Mouse (Mus musculus) kidney, postnatal 25 days (tissue): ENCODE data around the gene Tsga10.
A peak's percentile ranks its signal among the peaks of the same experiment; 100 is the strongest.

Source experiments
- DNase-seq, 2 experiments: peaks; one replicate each; pipeline ENCODE4 v3.0.0; 2021; ENCODE audit warnings: mixed read lengths in 2 of 2

Gene Tsga10

DNA sequence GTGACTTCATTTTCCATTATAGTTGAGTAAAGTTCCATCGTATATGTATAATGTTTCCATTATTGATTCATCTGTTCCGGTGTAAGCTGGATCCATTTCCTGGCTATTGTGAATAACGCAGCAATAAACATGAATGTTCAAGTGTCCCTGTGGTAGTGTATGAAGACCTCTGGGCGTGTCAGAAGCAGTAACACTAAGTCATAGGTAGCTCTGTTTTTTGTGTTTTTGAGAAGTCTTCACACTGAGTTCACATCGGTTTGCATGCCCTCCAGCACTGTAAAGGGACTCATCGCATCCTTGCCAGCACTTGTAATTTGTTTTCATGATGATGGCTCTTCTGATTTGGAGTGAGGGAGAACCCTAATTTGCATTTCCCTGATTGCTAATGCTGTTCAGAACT is at the start of gene Tsga10:
Gene Tsga10, minus strand, starts transcription at position 144 of the 400 bp plus-strand sequence.
- DNase-seq: no peak

DNA sequence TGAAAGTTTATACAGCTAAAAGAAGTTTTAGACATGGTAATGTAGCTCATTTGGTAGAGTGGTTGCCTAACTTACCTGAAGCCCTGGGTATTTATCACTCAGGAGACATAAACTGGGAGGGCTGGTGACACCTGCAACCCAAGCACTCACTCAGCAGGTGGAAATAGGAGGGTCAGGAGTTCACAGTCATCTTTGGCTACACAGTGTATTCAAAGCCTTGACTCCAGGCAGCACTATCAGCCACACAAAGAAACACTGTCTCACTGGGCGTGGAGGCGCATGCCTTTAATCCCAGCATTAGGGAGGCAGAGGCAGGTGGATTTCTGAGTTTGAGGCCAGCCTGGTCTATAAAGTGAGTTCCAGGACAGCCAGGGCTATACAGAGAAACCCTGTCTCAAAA is 46.5 kb upstream of the Tsga10 start:
- no peak for DNase-seq

DNA sequence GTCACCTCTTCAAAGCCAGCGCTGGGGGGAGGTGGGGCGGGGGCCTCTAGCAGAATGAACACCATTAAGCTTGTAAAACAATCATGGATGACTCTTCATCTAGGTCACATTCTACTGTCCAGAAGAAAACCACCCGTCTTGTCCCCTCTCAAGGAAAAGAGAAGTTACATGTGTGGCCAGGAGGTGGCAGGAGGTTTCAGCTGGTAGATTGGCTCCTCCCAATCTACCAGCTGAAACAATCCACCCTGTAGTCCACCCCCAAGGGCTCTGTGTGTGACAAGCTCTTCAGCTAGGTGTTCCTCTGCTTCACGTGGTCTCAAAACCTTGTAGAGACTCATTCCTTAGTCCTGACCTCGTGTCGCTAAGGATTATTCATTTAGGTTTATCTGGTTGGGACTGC is 36.9 kb upstream of the Tsga10 start:
- DNase-seq: peak in 1 of 2 experiments; percentile 27

DNA sequence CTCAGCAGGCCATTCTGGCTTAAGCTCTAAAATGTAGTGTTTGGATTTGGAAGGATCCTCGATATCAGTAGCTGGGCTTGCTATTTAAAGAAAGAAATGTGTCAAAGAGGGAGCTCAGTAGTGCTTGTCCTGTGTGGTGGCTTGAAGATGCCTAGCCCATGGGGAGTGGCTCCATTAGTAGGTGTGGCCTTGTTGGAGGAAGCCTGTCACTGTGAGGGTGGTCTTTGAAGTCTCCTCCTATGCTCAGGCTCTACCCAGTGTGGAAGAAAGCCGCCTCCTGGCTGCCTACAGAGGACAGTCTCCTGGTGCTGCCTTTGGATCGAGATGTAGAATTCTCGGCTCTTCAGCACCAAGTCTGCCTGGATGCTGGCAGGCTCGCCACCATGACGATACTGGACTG is 34.1 kb upstream of the Tsga10 start:
- DNase-seq: no peak

DNA sequence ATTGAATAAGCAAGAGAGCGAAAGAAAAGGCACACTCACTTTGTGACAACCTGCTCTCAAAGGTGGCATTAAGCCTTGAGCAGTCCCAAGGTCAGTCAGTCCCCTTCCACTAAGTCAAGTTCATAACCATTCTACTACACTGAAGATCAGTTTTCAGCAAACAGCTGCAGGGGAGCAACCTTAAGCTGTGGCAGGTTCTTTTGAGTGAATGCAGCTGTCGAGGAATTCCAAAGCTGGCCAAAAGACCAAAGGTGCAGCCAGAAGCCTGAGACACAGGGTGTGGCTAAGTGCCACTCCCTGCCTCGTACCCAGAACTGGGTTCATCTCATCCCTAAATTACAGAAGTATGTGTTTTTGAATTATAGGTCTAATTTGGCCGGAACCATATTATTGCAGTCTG is 33.6 kb upstream of the Tsga10 start:
- DNase-seq: no peak

DNA sequence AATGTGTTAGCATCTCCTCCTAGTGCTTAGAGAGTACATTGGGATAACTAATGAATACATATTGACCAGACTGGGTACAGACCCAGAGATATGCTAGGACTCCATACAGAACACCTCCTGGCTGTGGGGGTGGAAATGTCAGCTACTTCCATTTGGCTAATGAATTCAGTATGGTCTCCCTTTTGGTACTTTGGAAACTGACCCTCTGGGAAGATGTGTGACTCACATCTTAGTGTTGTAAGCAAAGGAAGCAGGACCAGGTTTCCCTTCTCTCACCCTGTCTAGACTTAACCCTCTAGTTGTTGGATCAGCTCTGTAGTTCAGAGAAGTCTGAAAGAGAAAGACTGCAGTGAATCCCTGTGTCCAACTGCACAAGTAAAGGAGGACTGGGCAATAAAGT is 28.4 kb upstream of the Tsga10 start:
- DNase-seq: no peak

DNA sequence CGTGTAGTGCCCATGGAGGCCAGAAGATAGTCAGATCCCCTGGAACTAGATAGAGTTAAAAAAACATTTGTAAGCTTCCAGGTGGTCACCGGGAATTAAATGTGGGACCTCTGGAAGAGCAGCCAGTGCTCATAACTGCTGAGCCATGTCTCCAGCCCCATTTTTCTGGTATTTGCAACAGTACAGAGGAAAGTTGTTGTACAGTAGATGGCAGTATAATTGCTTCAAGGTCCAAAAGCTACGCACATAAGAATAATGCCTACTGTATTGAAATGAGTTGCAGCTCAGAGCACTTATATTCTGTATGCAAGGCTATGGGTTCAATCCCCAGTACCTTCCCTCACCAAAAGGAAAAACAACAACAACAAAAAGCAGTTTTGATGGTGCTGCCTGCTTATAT is 25.2 kb upstream of the Tsga10 start:
- DNase-seq: no peak

DNA sequence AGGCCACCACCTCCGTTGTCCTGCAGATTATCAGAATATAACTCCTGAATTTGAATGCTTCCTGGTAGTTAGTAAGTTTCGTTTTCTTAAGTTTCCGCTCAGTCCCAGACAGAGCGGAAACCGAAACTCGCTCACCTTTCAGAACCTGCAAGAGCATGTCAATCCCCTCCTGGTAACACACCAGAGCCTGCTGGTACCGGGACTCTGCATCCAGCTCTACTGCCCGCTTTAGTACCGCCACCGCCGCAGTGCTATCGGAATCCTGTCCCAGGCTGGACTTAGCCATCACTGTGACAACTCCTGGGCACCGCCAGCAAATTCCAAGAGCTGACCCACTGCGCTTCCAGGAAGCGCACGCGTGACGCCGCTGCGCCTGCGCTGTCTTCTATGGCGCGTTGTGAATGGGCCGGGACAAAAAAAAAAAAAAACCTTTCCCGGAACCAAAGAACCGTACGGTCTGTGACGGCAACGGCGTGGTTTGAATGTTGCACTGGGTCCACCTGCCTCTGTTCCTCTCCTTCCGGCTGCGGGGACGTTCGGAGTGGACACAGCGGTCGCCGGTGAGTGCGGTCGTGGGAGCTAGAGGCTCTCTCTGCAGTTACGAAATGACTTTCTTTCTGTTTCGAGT is 23.9 kb upstream of the Tsga10 start, which contains the start of the genes Mitd1 and Mrpl30:
Gene Mitd1, minus strand, starts transcription at position 387 of the 628 bp plus-strand sequence.
Gene Mrpl30, plus strand, starts transcription at position 453 of the 628 bp plus-strand sequence.
- peak; percentile 93 for DNase-seq

DNA sequence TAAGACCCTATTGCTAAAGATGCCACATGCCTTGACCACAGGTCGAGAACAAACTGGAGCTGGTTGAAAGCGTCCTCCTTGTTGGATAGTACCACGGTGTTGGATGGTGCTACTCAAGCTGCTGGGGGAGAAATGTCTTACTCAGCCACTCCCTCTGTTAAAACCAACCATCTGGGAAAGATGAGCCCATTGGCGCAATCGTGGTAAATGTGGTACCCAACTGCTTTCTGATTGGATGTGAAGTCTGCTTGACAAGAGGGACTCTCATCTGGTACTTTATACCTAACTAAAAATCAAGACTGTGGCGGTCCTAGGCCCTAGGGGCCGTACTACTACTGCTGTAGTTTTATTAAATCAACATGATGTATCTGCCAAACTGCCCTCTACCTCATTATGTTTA is 23.0 kb upstream of the Tsga10 start:
- DNase-seq: no peak

DNA sequence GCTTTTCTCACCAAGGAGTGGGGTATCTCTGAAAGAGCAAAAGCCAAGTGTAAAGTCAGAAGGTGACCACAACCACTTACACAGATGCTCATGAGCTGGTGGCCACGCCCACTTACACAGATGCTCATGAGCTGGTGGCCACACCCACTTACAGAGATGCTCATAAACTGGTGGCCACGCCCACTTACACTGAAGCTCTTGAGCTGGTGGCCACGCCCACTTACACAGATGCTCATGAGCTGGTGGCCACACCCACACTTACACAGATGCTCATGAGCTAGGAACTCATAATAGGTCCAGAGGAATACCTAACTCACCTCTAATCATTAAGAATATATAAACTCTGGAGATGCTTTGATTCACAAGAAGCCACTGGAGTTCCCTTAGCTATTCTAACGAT is 18.2 kb upstream of the Tsga10 start:
- DNase-seq: no peak

DNA sequence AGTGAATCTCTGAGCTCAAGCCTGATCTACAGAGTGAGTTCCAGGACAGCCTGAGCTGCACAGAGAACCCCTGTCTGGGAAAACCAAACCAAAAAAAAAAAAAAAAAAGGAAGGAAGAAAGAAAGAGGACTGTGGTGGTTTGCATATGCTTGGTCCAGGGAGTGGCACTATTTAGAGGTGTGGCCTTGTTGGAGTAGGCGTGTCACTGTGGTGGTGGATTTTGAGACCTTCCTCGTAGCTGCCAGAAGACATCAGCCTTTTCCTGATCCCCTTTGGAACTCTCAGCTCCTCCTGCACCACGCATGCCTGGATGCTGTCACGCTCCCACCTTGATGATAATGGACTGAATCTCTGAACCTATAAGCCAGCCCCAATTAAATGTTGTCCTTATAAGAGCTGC is 17.2 kb upstream of the Tsga10 start:
- DNase-seq: no peak

DNA sequence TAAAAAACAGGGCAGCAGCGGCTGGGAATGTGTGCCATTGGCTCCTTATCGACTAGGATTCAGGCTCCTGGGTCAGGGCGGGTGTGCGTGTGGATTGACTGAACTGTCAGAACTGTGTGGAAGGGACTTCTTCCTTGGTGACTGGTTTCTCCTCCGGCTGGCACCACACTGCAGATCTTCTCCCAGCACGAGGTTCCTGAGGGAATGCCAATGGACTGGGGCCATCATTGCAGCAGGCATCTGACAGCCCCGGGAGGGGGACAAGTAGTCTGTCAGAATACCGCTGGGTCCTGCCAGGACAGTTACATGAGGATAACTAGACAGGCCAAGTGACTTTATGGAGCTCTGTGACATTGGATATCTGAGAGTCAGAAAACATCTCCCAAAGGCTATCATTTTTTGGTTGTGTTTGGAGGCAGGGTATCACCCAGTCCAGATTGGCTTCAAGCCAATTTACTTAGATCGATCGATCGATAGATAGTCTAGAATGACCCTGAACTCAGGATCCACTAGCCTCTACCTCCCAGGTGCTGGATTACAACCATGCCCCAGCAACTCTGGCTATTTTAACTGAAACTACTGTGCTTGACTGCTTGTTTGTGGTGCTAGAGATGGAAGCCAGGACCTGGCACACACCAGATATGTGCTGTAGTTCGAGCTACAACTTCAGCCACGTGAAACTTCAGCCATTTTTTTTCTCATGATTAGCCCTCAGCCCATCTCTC is 11.7 kb upstream of the Tsga10 start:
- DNase-seq: no peak

DNA sequence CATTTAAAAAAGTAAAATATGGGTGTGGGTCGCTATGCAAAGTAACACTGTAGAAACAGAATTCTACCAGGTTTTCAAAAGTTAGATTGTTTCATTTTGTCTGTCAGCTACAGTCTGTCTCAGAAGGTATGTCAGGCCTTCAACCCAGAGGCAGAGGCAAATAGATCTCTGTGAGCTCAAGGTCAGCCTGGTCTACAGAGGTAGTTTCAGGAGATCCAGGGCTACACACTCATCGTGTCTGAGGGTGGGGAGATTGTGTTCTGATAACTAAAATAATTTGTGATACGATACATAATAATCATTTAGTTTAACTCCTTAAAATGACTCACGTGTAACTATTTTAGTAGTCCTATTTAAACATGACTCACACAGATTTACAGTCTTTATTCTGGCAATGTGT is 6.9 kb upstream of the Tsga10 start:
- DNase-seq: no peak

DNA sequence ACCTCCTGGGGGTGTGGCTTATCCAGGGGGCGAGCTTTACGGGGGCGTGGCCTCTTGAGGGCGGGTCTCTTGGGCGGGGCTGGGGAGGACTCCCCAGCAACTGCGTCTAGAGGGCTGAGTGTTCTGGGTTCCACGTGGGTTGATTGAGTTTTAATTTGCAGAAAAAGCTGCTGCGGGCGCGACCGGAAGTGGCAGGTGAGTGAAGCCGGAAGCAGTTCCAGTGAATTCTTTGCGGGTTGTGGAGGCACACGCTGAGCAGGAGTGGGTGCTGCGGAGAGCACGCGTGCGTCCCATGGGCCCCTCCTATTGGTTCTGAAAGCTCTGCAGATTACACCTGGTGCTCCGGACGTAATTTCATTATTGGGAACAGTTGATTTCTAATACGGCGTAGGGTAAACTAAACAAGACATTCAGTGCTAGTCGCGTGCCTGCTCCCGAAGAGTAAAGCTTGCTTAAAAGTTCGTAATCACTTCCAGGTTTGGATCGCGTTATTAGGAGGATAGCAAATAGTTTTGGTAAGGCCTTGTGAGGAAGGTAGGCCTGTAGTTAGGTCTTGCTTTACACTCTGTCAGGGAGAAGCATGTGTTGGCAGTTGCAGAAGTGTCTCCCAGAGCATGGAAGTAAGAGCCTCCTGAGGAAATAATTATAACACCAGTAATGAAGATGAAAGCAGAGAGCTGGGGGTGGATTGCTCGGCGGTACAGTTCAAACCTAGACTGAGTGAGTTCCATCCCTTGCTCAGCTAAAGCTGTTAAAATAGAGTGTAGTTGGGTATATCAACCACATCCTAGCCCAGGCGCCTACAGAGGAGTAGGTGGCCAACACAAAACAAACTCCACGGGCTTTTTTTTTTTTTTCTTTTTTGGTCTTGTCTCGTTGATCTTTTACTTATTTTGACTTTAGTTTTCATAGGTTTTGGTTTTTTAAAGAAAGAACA is 6.2 kb upstream of the Tsga10 start:
- peak; percentile 89 to 93 for DNase-seq

DNA sequence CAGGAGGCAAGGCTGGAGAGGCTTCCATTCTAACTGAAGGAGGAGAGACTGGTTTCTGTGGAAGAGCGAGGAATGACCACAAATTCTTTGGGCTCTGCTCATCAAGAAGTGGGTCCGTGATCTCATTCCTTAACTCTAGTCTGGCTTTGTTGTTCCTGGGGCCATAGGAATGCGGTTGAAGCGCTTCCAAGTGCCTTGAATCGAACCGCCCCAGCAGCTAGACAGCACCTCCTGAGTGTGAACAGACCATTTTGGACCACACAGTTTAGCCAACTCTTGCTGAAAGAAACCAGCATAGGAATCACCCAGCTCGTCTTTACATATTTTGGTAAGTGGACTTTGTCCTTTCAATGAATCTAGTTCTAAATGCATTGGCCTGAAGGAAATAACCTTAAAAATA is 5.5 kb upstream of the Tsga10 start, which contains the start of gene Lipt1:
Gene Lipt1, plus strand, starts transcription at position 35 of the 400 bp plus-strand sequence.
- DNase-seq: peak in 1 of 2 experiments; percentile 26

DNA sequence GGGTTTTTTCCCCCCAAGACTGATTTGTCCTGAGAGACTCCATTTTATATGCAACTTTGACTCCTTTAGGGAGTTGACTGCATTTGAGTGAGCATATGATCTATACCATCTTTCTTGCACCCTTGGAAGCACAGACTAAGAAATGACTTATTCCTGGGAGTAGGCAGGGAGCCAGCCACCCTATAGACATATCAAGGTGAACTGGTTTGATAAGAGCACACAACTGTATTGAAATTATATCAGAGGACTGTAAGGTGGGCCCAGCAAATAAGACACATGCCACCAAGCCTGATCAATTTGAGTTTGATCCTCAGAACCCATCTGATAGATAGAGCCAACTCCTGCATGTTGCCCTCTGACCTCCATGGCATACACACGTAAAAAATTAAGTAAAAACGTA is 3.1 kb upstream of the Tsga10 start:
- DNase-seq: no peak

DNA sequence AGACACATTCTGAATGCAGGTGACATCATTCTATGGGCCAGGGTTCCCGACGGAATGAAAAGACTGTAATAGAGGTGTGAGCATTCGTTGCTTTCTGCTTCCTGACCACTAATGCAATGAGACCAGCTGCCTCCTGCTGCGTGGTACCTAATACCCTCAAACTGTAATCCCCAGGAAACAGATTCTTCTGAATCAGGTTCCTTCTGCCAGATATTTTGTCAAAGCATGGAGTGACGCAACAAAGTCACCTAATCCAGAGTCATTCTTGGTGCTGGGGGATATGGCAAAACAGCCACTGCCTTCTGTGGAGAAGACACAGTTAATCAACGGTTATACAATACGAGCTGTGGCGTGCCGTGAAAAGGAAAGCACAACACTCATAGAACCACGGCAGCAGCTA is 2.4 kb upstream of the Tsga10 start:
- no peak for DNase-seq

DNA sequence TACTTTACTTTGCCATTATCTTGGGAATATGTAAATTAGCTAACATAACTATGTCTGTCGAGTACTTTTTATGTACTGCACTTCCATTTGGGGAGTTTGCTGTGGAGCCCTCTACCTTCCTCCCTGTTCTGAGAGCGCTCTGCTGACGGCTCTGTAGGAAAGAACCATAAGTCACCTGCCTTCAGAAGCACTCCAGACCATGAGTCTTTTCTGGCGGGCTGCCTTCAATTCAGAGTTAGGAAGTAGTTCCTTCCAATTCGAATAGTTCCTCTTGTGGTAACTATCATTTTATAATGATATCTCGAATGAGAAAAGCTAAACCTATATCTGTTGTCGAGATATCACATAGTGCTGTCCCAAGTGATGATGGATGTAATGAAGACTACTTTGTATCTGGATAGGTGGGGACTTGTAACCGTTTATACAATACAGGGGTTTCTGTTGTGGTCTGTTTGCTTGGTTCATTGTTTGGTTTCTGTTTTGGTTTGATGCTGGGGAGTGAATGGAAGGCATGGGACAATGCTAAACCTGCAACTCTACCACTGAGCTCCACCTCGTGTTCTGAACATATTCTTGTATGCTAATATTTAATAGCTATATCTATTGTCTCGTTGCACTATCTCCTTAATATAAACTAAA is 1.6 kb upstream of the Tsga10 start:
- DNase-seq: no peak

DNA sequence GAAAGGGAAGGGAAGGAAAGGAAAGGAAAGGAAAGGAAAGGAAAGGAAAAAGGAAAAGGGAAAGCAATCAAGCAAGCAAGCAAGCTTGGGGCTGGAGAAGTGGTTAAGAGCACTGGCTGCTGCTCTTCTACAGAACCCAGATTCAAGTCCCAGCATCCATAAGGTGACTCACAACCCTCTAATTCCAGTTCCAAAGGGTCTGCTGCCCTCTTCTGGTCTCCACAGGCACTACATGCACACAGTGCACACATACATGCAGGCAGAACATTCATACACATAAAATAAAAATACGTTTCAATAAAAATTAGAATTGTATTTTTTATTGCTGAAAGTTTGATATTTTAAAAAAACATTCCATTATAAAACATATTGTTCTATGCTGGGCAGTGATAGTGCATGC is 827 bp upstream of the Tsga10 start:
- DNase-seq: peak; percentile 54 to 70

DNA sequence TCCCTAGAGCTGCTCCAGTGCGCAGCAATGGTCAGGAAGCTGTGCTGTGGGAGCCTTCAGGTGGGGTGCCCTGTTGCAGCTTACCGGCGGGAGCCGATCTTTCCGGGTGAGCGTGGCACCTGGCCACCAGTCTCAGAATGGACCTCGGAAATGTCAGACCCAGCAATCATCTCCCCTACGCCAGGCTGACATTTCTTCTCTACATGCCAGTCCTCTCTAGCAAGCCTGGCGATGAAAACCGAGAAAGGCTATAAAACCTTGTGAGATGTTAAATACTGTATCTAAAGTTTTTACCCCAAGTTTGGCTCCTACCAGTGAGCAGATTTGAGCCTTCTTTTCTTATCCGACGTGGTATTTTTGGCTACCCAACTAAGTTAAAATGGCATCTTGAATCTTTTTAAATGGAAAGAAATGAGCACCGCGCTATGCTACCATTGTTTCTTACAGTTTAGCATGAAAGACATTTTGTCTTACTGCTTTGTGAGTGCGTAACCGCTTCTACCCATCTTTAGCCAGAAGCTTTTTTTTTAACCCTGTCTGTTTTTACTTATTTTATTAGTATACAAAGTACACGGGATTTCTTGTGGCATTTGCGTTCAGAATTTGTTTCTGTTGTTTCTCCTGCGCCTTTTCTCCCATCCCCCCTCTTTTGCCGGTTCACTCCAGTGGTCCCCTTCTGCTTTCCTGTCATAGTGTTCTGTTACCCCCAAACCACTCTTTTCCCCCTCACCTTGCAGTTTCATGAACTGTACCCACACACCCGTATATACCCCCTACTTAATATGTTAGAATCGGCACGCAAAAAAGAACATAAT is 621 bp downstream of the Tsga10 start:
- DNase-seq: no peak

DNA sequence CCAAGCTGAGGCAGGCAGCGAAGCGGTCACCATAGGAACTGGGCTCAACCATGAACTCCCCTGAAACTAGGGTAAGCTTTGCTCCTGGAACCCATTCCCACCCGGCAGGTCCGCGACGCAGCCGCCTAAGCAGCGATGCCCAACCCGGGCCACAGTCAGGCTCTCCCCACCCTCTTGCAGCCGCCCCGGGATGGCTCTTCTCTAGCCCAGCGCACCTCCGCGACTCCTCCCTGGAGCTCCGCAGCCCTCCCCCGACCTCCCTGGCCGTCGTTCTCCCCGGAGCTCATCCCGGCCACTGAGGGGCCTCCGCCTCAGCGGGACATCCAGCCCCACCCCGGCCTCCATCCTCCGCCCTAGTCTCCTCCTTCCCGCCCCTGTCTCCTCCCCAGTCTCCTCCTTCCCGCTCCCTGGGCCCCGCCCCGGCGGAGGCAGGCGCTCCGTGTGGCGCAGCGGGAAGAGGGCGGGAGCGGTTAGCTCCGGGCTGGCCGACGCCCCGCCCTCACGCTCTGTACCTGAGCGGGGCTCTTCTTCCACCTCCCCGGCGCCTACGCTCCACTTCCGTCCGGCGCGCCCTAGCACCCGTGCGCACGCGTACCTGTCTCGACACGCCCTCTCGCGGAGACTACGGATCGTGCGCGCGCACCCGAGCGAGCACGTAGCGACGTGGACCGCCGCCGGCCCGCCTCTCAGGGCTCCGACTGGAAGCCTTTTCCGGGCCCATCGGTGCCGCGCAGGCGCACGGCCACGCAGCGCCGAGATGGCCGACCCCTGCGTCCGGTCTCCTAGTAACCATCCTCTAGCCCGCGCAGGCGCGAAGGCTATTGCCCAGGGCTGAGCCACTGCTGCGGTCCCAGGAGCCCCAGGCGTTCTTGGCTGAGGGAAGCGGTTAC is 1.5 kb downstream of the Tsga10 start:
- DNase-seq: peak; percentile 99 to 100
